Mouse (Mus musculus): ENCODE measurements at regions not wholly inside any gene's neighbourhood (a gene's known extent, or its start where the extent isn't known, plus 50 kb on each side); places are given as distances from the start of the nearest gene placed in this dataset.

DNA sequence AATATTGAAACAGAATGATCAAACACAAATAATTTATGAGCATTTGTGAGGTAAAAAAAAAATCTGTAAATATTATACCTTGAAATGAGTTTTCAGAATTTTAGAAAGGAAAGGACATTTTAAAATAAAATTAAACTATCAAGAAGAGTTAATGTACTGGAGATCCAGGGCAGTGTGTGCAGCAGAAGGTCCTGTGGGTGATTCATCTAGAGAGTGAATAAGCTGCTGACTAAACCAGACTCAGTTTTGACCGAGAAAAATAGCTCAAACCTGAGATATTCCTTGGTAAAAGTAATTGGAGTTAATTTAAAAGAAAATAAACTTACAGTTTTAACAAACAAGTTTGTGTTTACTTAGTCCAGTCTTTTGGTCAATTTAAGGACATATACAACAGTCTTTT lies 1118.6 kb upstream of the Celf2 start:
- no peak for DNase-seq (ENCODE audit: low read depth, low spot score)

DNA sequence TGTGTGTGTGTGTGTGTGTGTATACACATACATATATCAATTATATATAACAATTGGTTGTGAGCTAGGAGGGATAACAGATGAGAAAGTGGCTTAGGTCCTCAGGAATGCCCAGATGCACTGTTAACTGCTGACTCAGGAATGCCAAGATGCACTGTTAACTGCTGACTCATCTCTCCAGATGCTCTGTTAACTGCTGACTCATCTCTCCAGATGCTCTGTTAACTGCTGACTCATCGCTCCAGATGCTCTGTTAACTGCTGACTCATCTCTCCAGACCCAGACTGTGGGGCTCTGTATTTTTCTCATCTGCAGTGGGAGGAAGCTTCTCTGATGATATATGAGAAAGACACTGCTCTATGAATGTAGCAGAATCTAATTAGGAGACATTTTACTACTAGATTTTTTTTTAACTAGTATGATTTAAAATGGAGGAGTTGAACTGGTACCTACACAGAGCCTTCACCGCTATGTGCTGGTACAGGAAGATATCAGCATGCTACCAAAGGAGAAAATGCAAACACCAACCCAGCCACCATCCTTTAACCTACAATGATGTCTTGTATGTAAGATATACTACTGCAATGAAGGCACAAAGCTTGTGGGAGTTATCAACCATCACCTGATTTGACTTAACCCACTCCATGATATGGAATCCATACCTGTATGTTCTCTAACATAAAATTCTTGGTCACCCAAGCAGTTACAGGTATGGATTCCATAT lies 1119.3 kb upstream of the Celf2 start:
- no peak for DNase-seq (ENCODE audit: low read depth, low spot score)

DNA sequence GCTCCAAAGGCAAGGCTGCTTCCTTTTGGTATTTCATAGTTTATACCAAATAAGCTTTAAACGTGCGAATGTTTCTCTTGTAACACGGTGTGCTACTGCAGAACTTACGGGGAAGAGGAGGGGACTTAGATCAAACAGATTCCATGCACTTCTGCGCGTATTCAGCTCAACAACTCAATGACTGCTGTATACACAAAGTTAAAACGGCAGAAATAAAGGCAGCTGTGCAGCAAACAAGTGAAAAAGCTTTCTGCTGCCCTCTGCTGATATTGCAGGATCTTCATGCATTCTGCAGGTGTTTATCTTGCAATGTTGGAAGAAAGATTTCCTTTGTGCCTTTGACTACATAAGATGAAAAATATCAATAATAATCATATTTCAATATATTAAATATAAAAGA lies 1128.7 kb upstream of the Celf2 start:
- no peak for DNase-seq (ENCODE audit: low read depth, low spot score)

DNA sequence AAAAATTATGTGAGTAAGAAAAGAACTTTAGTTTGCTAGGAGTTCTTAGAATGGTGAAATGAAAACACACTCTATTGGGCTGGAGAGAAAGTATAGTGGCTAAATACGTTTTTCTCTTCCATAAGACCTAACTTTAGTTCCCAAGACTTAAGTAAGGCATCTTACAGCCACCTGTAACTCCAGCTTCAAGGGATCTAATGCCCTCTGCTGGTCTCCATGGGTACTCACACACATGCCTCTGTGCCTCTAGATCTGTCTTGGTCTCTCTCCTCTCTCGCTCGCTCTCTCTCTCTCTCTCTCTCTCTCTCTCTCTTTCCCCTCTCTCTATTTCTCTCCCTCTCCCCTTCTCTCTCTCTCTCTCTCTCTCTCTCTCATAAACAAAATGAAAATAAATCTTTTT lies 1129.9 kb upstream of the Celf2 start:
- DNase-seq (ENCODE audit: low read depth, low spot score) = peak; percentile 4

DNA sequence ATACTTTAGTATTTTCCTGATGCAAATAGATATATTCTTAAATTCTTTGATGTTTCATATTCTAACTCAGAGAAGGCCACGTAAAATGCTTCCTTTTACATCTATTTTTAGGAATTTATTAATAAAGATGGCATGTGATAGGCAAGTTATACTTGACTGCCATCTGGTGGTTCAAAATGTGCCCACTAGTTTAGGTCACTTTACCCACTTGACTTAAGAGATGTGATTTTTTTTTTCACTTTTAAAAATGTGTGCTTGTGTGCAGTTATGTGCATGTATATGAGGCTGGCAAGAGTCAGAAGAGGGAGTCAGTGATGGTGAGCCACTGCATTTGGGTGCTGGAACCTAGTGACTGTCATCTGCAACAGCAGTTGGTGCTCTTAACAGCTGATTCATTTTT lies 1136.1 kb upstream of the Celf2 start:
- DNase-seq (ENCODE audit: low read depth, low spot score) = no peak

DNA sequence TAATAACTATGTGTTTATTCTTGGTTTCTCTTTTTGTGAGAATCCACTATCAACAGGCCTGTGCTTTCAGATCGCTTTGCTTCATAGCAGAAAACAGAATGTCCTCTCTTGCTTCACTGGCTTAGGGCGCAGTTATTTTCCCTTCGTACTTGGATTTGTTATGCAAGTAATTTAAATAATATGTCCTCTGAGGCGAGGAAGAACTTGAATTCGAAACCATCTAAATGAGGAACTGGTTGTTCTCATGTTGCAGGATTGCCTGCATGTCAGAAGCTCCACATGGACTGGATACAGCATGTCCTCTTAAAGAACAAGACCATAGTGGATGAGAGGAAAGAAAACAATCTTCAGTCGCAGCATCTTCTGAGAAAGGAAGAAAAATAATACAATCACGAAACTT lies 1151.2 kb upstream of the Celf2 start:
- no peak for DNase-seq (ENCODE audit: low read depth, low spot score)

DNA sequence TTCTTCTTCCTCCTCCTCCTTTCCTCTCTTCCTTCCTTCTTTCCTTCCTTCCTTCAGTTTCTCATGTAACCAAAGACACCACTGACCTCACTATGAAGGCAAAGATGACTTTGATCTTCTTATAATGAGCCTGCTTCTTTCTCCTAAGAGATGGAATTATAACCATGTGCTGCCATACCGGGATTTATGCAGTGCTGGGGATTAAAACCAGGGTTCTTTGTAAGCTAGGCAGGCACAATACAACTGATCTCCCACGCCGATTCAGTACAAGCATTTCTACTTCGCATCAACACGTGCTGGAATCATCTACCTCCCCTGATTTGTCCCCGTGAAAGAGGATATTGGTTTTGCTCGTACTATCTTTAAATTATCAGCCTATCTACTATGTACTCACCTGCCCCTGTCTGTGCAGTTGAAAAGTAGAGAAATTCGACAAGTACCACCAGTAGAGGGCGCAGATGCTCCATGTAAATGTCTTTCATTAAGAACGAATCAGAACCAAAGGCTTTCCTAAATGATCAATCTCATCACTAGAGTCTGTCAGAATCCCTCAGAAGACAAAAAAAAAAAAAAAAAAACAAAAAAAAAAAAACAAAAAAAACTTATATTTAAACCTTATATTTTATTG lies 1164.5 kb upstream of the Celf2 start:
- peak; percentile 15 for DNase-seq (ENCODE audit: low read depth, low spot score)

DNA sequence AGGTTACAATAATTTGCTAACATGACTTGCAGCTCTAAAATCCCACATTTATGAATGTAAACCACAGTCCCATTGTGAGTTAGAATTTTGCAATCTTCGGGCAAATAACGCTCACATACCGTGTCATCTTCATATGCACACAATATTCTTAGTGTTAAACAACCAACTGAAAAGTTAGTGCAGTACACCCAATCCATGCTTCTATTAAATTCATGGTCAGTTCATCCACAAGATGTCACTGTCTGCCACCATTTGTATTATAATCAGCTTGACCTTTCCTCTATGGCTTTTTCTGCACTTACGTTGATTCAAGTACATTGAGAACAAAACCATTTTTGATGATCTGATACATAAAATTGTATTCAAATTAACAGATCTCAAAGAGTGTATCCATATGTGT lies 1166.2 kb upstream of the Celf2 start:
- no peak for DNase-seq (ENCODE audit: low read depth, low spot score)

DNA sequence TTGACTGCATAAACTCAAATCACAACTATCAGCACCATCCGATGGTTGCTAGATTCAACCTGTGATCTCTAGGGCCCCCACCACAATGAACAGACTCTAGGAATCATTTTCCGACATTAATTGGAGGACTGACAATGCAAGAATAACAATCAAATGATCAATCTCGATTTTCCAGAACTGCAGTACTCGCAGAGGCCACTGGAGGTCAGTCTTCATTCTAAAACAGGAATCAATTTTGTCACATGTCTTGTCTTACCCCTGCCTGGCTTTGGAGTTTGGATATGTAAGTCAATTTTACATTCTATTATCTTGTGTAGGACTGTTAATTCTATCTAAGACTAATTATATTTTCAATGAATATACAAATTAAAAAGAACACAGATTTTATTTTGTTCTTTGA lies 1167.2 kb upstream of the Celf2 start:
- no peak for DNase-seq (ENCODE audit: low read depth, low spot score)

DNA sequence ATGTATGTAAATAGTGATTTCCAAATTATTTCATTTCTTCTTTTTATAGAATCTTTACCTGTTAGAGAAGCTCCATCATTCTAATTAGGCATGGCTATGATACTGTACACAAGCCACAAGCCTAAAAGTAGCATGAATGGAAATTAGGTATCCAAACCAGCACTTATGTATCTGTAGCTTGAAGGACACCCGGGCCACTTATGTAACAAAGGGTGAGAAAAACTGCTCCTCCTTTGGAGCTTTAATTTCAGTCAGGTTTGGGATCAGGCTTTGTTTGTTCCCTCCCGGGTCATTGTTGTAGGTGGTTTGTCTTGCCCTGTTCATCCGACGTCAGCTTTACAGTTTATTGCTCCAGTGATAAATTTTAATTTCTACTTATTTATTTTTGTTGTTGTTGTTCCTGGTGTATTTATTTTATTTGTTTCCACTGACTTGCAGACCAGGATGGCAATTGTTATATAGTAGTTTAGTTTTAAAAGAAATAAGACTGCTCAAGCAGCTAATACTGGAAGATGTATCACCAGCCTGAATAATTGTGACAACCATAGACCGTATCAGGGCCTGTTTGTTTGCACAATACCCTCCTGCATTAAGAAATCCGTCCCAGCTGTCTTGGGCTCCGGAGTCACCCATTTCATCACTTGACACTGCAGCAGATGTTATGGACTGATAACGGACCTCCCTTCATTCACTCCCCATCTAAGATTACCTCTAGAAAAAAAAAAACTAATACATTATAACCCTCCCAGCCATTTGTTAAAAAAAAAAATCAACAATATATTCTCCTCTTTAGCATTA lies 1181.7 kb upstream of the Celf2 start:
- DNase-seq (ENCODE audit: low read depth, low spot score) = no peak

DNA sequence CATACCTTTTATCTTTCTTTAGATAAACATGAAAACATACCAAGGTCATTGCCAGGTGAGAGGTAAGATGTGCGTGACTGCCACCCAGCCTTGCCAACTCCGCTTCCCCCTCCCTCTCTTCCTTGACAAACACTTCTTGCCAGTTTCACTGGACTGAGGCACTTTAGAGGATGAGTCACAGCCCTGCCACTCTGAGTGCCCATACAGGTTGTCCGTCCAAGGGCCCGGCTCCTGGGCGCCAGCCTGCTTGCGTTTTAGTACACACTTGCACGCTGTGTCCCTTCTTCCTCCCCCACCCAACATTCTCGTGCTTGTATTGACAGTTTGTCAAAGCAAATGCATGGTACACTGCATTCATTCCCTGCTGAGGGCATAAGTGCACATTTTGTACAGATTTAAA lies 1151.7 kb upstream of the 4930412O13Rik start:
- DNase-seq (ENCODE audit: low read depth, low spot score) = no peak

DNA sequence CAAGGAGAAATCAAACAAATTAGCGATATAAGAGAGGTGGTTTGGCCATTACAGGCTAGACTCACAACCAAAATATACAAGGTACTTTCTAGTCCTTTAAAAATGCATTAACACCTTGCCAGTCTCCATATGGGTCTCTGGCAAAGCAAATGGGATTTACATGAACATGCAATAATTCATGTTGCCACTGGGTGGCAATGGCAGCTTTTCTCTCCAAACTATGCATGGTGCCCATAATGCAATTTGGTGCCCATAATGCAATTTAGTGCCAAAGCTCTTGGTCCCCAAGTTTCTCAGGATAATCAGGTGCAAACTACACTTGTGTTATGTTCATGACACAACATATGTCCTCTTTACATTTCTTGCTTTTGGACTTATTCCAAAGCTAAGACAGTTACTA lies 1126.9 kb upstream of the 4930412O13Rik start:
- DNase-seq (ENCODE audit: low read depth, low spot score) = peak; percentile 1

DNA sequence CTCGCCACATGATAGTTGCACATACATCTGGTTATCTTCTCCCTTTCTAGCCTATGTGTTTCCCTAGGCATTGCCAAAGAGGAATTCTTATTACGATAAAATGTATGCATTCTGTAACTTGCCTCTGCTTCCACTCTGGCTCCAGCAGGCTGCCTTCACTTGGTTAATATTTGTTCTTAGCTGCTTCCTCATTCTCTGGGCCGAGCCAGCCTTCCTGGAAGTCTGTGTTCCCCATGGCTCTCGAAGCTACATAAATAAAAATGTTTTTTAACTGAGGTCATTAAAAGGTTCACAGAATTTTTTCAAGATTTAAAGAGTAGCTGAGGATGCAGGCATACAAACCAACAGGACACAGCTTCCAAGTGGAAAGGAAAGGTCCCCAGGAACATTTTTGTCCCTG lies 1124.5 kb upstream of the 4930412O13Rik start:
- DNase-seq (ENCODE audit: low read depth, low spot score) = no peak

DNA sequence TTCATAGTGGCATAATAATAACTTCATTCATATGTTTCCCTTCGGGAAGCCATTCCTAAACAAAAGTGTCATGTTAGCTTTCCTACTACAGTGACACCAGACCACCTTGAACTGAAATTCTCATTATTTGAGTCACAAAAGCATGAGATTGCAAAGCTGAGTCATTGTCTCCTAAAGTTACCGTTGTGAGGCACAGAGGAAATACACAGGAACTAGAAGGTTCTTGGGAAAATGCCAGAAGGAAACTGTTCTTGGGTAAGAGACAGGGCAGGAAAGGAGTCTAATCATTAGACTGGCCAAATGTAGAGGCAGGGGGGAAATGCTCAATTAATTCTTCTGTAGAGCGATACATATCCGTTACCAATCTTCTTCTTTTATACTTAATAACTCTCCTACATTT lies 1110.4 kb upstream of the 4930412O13Rik start:
- no peak for DNase-seq (ENCODE audit: low read depth, low spot score)

DNA sequence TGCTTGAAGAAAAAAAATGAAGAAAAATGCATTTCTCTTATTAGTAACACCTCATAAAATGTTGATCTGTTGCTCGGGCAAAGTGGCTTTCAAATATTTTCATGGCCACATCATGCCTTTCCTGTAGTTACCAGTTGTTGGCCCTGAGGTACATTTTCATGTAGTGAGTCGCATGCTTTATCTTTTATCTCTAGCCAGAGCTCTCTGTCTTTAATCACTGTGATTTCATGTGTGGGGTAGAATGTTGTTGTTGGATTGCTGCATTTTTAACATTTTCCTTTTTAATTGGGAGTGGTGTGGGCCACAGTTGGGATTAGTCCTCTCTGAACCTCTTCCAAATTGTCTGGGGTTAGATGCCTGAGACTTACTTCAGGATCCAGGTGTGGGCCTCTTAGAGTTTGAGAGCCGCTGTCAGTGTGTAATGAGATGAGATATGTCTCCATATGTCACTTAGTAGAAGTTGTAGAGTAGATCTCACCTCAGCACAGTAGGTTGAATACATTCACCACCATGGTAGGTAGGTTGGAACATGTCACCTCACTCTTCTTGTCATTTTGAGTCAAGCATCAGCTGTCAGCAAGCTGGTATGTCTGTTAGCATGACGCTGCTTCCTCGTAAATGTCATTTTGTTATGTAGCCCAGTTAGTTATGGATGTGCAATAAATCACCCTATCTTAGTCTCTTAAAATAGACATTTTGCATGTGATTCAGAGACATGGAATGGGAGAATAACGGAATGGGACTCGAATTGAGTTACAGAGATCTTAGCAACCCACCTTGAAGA lies 1099.7 kb upstream of the 4930412O13Rik start:
- no peak for DNase-seq (ENCODE audit: low read depth, low spot score)

DNA sequence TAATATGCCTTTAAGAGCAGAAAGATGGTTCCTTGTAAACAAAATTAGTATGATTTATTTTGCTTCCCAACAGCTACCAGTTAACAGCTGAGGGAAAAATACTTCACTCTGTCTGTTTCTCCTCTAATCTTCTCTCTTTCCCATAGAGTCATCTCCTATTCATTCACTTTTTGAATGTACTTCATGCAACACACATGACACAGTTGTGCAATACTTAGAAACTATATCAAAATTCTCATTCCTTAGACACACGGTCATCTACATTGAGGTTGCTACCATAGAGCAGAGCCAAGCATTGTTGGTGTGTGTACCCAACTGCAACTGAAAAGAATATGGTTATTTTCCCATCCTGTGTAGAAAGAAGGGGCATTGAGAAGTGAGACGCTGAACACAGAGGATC lies 1098.8 kb upstream of the 4930412O13Rik start:
- DNase-seq (ENCODE audit: low read depth, low spot score) = no peak

DNA sequence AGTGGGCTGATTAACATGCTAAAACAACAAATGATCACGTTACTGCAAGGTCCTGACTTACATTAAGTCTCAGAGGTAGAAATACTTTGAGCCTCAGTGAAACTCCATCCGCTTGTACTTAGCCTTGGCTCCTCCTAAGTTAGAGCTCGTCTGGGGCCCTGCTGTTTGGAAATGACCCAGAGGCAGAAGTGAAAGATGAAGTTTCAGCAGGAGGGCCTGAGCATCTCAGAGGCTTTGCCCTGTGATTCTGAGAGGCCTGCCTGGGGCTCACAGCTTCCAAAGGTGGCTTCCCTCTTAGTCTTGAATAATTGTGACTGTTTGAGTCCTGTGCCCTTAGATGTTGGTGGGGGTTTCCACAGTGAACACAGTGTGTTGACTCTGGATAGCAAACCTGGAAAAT lies 1079.0 kb upstream of the 4930412O13Rik start:
- DNase-seq (ENCODE audit: low read depth, low spot score) = no peak

DNA sequence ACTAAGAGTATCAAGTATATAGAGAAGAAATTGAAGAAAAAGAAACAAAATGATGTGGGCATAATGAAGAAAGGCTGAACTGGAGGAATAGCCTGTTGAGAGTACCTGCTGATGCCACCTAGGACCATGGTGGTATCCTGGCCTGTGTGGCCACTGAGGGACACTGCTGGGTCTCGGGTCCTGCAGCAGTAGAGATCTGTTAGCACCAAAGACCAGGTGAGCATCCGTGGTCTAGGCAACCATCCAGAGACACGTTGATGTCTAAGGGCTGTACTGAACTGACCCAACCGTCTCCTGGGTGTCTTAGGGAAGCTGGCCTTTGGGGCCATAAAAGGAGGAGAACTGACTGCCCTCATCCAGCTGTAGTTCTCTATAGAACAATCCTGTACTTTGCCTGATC lies 1071.4 kb upstream of the 4930412O13Rik start:
- no peak for DNase-seq (ENCODE audit: low read depth, low spot score)

DNA sequence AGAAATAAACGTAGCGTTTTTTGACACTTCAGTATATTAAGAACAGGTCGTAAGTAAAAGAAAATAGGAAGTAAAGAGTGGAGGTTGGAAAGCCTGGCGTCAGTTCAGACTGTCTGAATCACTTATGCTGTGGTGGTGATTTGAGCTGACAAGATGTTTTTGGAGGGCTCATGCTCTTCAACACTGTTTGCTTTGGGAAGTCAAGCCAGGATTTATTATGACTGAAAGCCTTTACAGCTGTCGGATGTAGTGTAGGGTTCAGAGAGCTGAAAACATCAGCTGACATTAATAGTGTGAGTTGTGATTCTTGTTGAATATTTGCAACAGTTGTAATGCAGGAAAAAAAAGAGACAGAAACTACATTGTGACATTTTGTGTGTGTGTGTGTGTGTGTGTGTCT lies 1062.9 kb upstream of the 4930412O13Rik start:
- no peak for DNase-seq (ENCODE audit: low read depth, low spot score)

DNA sequence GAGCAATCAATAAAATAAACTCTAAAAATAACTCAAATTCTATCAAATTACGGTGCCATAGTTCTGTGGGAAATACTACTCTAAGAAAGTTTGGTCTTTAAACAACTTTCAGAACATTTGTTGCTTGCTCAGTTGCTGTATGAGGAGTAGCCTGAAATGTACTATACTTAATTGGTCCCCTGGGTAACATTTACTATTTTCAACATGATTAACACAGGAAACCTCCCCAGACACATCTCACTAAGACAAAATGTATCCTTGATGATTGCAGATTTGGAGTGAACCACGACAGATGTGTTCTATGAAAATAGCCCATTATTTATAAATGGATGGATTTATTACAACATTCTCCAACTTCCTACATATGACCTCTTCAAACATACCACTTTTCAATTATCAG lies 1055.6 kb upstream of the 4930412O13Rik start:
- no peak for DNase-seq (ENCODE audit: low read depth, low spot score)

Data from skeletal muscle tissue, adult 2 months (tissue).